Mouse (Mus musculus): ENCODE measurements around the gene Amy2a3.
"Not testable (repeated sequence)": the region's sequence is repeated elsewhere in the genome, so short reads cannot be mapped to it uniquely, and the experiment has no call there.

GRCm38 (mm10) chr3:113279586-113279985, 44.3 kb downstream of the Amy2a3 start:
- not testable (repeated sequence) for TF ChIP-seq CTCF (IDR thresholded peaks at IDR 0.05; ENCODE audit: extremely low read depth, insufficient read length, insufficient replicate concordance, low read depth, low read length); POLR2A (IDR thresholded peaks at IDR 0.05; ENCODE audit: low read depth, low read length)

Data from small intestine, adult 2 months (tissue).